9 mouse cellular contexts compared by ENCODE assay signal in genomic region chr7:31126211-31126751, GRCm38 (mm10). TPM values are rescaled to one million over a fixed set of nuclear protein-coding genes. Genes with fewer than 3 reads are reported as not detected.
DNase-seq lines count a peak whose midpoint lies in the region; ATAC-seq and TF ChIP-seq lines count a peak whose summit lies in the region.
"Had no signal": no experiment of that assay in that cellular context is flagged by ENCODE, and none has a peak within 500 bp of the region (broad histone marks: within the 10 kb centered on the region; RNA-seq: fewer than 3 reads in every experiment).

No protein-coding gene starts in this region.

- peak overlapping the region; percentile 87 for H3K4me2 ChIP-seq in lung, postnatal 0 days (replicated peaks; ENCODE audit: low read depth, low read length)
- H3K4me2 ChIP-seq in heart, embryonic 14.5 days (ENCODE audit: low read length) = peak overlapping the region; percentile 99
- peak overlapping the region; percentile 68 for H3K4me2 ChIP-seq in liver, embryonic 16.5 days (ENCODE audit: low read depth, low read length)
- peak overlapping the region; percentile 99 for H3K4me2 ChIP-seq in stomach, embryonic 16.5 days (ENCODE audit: low read depth, low read length)

- ATAC-seq in cerebellum, adult (ENCODE audit: insufficient number of reproducible peaks, low FRiP score, low TSS enrichment) = no peak; the same call in 1 of the 2 replicates
- ATAC-seq in lung, postnatal 0 days = 0 out of 2 replicates have a peak, but pooled peaks have one; percentile 7
- no peak for ATAC-seq in heart, embryonic 14.5 days (ENCODE audit: insufficient number of reproducible peaks, insufficient read depth, low FRiP score, low read depth)
- ATAC-seq in liver, embryonic 16.5 days (ENCODE audit: low read depth) = no peak
- ATAC-seq in stomach, embryonic 16.5 days (ENCODE audit: insufficient read depth, low FRiP score) = no peak

- TF ChIP-seq EP300 in lung, postnatal 0 days (IDR thresholded peaks at IDR 0.05) = no peak

- TF ChIP-seq CTCF in lung, postnatal 0 days (IDR thresholded peaks at IDR 0.05) = no peak

- DNase-seq in cerebellum, adult 11 months = peak; percentile 70
- no peak for DNase-seq in lung, postnatal 0 days (ENCODE audit: low spot score)
- no peak for DNase-seq in lung, postnatal 4 days
- no peak for DNase-seq in adrenal gland, postnatal 25 days

- peak overlapping the region; percentile 47 for H3K4me3 ChIP-seq in lung, postnatal 0 days (ENCODE audit: low read depth, low read length)
- H3K4me3 ChIP-seq in heart, embryonic 14.5 days (ENCODE audit: control insufficient read depth in 1 of 2, insufficient read depth in 1 of 2, low read depth in 1 of 2, low read length in 2 of 2) = peak overlapping the region; percentile 63 to 66
- H3K4me3 ChIP-seq in liver, embryonic 16.5 days (ENCODE audit: low read depth, low read length) = peak overlapping the region; percentile 50
- H3K4me3 ChIP-seq in stomach, embryonic 16.5 days (replicated peaks; ENCODE audit: low read length) = peak overlapping the region; percentile 64

- H3K9ac ChIP-seq in lung, postnatal 0 days (replicated peaks; ENCODE audit: low read depth) = no peak overlapping the region
- peak overlapping the region; percentile 70 for H3K9ac ChIP-seq in heart, embryonic 14.5 days (ENCODE audit: low read length)
- peak overlapping the region; percentile 26; the same call in 1 of the 2 replicates for H3K9ac ChIP-seq in liver, embryonic 16.5 days (ENCODE audit: low read depth, low read length)
- H3K9ac ChIP-seq in stomach, embryonic 16.5 days (ENCODE audit: low read length) = peak overlapping the region; percentile 80

- peaks cover 8% of the 10 kb centered on the region; the same call in 1 of the 2 replicates for H3K36me3 ChIP-seq in lung, postnatal 0 days (ENCODE audit: insufficient read depth, low read length)
- peaks cover 33% of the 10 kb centered on the region for H3K36me3 ChIP-seq in heart, embryonic 14.5 days (ENCODE audit: control insufficient read depth, insufficient read depth, low read length)
- peaks cover 6% of the 10 kb centered on the region; the same call in 1 of the 2 replicates for H3K36me3 ChIP-seq in liver, embryonic 16.5 days (ENCODE audit: control insufficient read depth, insufficient read depth)
- peaks cover 10% of the 10 kb centered on the region for H3K36me3 ChIP-seq in stomach, embryonic 16.5 days (ENCODE audit: control insufficient read depth, insufficient read depth, low read length)

- peaks cover 20% of the 10 kb centered on the region for H3K27me3 ChIP-seq in lung, postnatal 0 days (replicated peaks; ENCODE audit: insufficient read depth, low read length)
- H3K27me3 ChIP-seq in heart, embryonic 14.5 days (ENCODE audit: control insufficient read depth, insufficient read depth, low read length) = peaks cover 16% of the 10 kb centered on the region
- peaks cover 36% of the 10 kb centered on the region for H3K27me3 ChIP-seq in liver, embryonic 16.5 days (ENCODE audit: control insufficient read depth, insufficient read depth, low read depth, low read length)
- peaks cover 19% of the 10 kb centered on the region for H3K27me3 ChIP-seq in stomach, embryonic 16.5 days (ENCODE audit: control insufficient read depth, insufficient read depth, low read length)

- WGBS in lung, postnatal 0 days = under 1% methylated on average over 41 of the region's 53 CpGs
- under 1% methylated on average over 53 of the region's 53 CpGs for WGBS in heart, embryonic 14.5 days
- WGBS in liver, embryonic 16.5 days (ENCODE audit: insufficient replicate concordance) = 2% methylated on average over 45 of the region's 53 CpGs
- 1% methylated on average over 53 of the region's 53 CpGs for WGBS in stomach, embryonic 16.5 days

- no peaks in the 10 kb centered on the region for H3K4me1 ChIP-seq in lung, postnatal 0 days (ENCODE audit: insufficient read depth, low read depth, low read length)
- H3K4me1 ChIP-seq in heart, embryonic 14.5 days (ENCODE audit: control insufficient read depth in 2 of 2, insufficient read depth in 2 of 2, low read length in 2 of 2) = peaks cover 3 to 15% of the 10 kb centered on the region in 2 experiments; a peak in 3 of 4 replicates
- H3K4me1 ChIP-seq in liver, embryonic 16.5 days (ENCODE audit: control insufficient read depth, low read depth, low read length) = peaks cover 4% of the 10 kb centered on the region
- peaks cover 5% of the 10 kb centered on the region; the same call in 1 of the 2 replicates for H3K4me1 ChIP-seq in stomach, embryonic 16.5 days (ENCODE audit: control insufficient read depth, insufficient read depth, low read length)

- no peaks in the 10 kb centered on the region for H3K9me3 ChIP-seq in lung, postnatal 0 days (ENCODE audit: low read length)
- no peaks in the 10 kb centered on the region for H3K9me3 ChIP-seq in heart, embryonic 14.5 days (ENCODE audit: control insufficient read depth, low read length)
- H3K9me3 ChIP-seq in liver, embryonic 16.5 days (replicated peaks; ENCODE audit: control insufficient read depth, low read length) = no peaks in the 10 kb centered on the region
- H3K9me3 ChIP-seq in stomach, embryonic 16.5 days (replicated peaks; ENCODE audit: control insufficient read depth, low read length) = no peaks in the 10 kb centered on the region

- H3K27ac ChIP-seq in lung, postnatal 0 days (ENCODE audit: low read length) = no peak overlapping the region
- no peak overlapping the region for H3K27ac ChIP-seq in heart, embryonic 14.5 days (replicated peaks in 1 of 2; ENCODE audit: control insufficient read depth in 1 of 2, insufficient read depth in 1 of 2, low read depth in 2 of 2, low read length in 2 of 2)
- H3K27ac ChIP-seq in liver, embryonic 16.5 days (ENCODE audit: low read length) = no peak overlapping the region
- no peak overlapping the region for H3K27ac ChIP-seq in stomach, embryonic 16.5 days (ENCODE audit: low read length)

RNA-seq across cellular contexts. Expression of gene Scn1b, which starts 0.5 kb away (rescaled TPM):
- 4.5 and 4.9 TPM in 2 replicates for polyA plus RNA-seq in lung, postnatal 0 days (2015; fragmentation: Nextera tagmentation; extraction: Ambion mirVana)
- 3.4 and 3.7 TPM in 2 replicates for polyA plus RNA-seq in heart, embryonic 14.5 days (2014; fragmentation: Nextera tagmentation; extraction: Ambion mirVana)
- polyA plus RNA-seq in liver, embryonic 16.5 days (2015; fragmentation: Nextera tagmentation; extraction: Ambion mirVana) = 0.75 and 0.76 TPM in 2 replicates
- 0.80 and 1.4 TPM in 2 replicates for polyA plus RNA-seq in stomach, embryonic 16.5 days (2015; fragmentation: Nextera tagmentation; extraction: Ambion mirVana)
- 10.1 and 11.3 TPM in 2 replicates for total RNA-seq in adrenal gland, postnatal 25 days (2021)
- total RNA-seq: neutrophil, adult 5-6 weeks had no signal

RNA-seq across cellular contexts. Expression of gene Hpn, which starts 11.2 kb away (rescaled TPM):
- 19.5 and 20.5 TPM in 2 replicates for polyA plus RNA-seq in lung, postnatal 0 days (2015; fragmentation: Nextera tagmentation; extraction: Ambion mirVana)
- polyA plus RNA-seq in heart, embryonic 14.5 days (2014; fragmentation: Nextera tagmentation; extraction: Ambion mirVana) = 1.4 and 2.0 TPM in 2 replicates
- 129 and 145 TPM in 2 replicates for polyA plus RNA-seq in liver, embryonic 16.5 days (2015; fragmentation: Nextera tagmentation; extraction: Ambion mirVana)
- 35.7 and 36.0 TPM in 2 replicates for polyA plus RNA-seq in stomach, embryonic 16.5 days (2015; fragmentation: Nextera tagmentation; extraction: Ambion mirVana)
- total RNA-seq in adrenal gland, postnatal 25 days (2021) = 1.4 and 4.5 TPM in 2 replicates

RNA-seq across cellular contexts. Expression of gene Gramd1a, which starts 29.4 kb away (rescaled TPM):
- 31.7 and 33.8 TPM in 2 replicates for polyA plus RNA-seq in lung, postnatal 0 days (2015; fragmentation: Nextera tagmentation; extraction: Ambion mirVana)
- polyA plus RNA-seq in heart, embryonic 14.5 days (2014; fragmentation: Nextera tagmentation; extraction: Ambion mirVana) = 45.9 and 51.4 TPM in 2 replicates
- 10.2 and 11.6 TPM in 2 replicates for polyA plus RNA-seq in liver, embryonic 16.5 days (2015; fragmentation: Nextera tagmentation; extraction: Ambion mirVana)
- 56.7 and 57.9 TPM in 2 replicates for polyA plus RNA-seq in stomach, embryonic 16.5 days (2015; fragmentation: Nextera tagmentation; extraction: Ambion mirVana)
- total RNA-seq in adrenal gland, postnatal 25 days (2021) = 42.9 and 50.5 TPM in 2 replicates

RNA-seq across cellular contexts. Expression of gene Fxyd3, which starts 49.8 kb away (rescaled TPM):
- 76.1 and 78.1 TPM in 2 replicates for polyA plus RNA-seq in lung, postnatal 0 days (2015; fragmentation: Nextera tagmentation; extraction: Ambion mirVana)
- 0.58 and 0.82 TPM in 2 replicates for polyA plus RNA-seq in heart, embryonic 14.5 days (2014; fragmentation: Nextera tagmentation; extraction: Ambion mirVana)
- 0.51 and 1.1 TPM in 2 replicates for polyA plus RNA-seq in liver, embryonic 16.5 days (2015; fragmentation: Nextera tagmentation; extraction: Ambion mirVana)
- 497 and 614 TPM in 2 replicates for polyA plus RNA-seq in stomach, embryonic 16.5 days (2015; fragmentation: Nextera tagmentation; extraction: Ambion mirVana)
- total RNA-seq in adrenal gland, postnatal 25 days (2021) = 0.73 and 1.9 TPM in 2 replicates
- total RNA-seq: neutrophil, adult 5-6 weeks had no signal
